Mouse (Mus musculus): ENCODE measurements around the gene Kcnab2.

DNA sequence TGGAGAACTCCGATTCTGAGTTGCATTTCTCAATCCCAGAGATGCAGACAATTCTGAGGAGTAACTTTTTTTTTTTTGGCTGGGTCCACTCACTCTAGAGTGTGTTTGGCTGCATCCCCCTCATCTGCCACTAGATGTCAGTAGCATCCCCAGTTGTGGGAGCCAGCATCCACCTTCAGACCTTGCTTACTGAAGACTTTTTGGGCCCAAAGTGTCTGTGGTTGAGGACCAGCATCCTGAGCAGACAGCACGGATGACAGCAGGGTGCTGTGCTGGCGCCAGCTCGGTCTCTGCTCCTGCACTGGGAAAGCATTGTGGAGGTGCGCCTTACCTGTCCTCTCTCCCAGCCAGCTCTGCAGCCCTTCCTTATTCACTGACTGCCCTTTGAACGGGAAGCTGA is 42.4 kb upstream of the Kcnab2 start:
- TF ChIP-seq POLR2A (IDR thresholded peaks at IDR 0.05; ENCODE audit: insufficient read length, low read depth) (no peak), CEBPB (IDR thresholded peaks at IDR 0.05; ENCODE audit: insufficient read depth, poor library complexity, severe bottlenecking) (no peak), MAX (IDR thresholded peaks at IDR 0.05; ENCODE audit: low read depth) (no peak), E2F4 (IDR thresholded peaks at IDR 0.05; ENCODE audit: insufficient read depth) (no peak), USF1 (IDR thresholded peaks at IDR 0.05; ENCODE audit: low read depth) (no peak), MYOG (IDR thresholded peaks at IDR 0.05; ENCODE audit: control insufficient read depth in 1 of 3, insufficient read depth in 1 of 3, insufficient read length in 2 of 3, low read depth in 2 of 3) (no peak), MYOD1 (IDR thresholded peaks at IDR 0.05; ENCODE audit: control insufficient read depth in 1 of 3, insufficient read length in 2 of 3, low read depth in 2 of 3) (no peak), POLR2AphosphoS2 (IDR thresholded peaks at IDR 0.05; ENCODE audit: insufficient read length, low read depth) (no peak), TCF12 (IDR thresholded peaks at IDR 0.05; ENCODE audit: insufficient read depth, poor library complexity, severe bottlenecking) (no peak)
